Comparison of ENCODE assay signal across 10 mouse cellular contexts in the genomic region with DNA sequence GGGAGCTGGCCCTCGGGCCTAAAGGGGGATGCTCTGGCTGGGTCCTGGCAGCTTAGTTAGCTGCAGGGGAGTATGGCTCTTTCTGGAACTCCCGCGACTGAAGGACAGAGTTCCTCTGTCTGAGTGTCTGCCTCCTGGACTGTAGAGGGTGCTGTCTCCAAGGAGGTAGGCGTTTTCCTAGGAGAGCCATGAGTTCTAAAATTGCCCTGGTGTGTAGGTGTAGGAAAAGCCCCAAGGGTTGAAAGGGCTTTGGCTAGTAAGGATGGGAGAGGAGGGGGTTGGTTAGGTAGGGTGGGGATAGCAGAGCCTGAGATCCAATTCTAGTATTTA. TPM values are rescaled to one million over a fixed set of nuclear protein-coding genes. Genes with fewer than 3 reads are reported as not detected.
DNase-seq lines count a peak whose midpoint lies in the region; ATAC-seq and TF ChIP-seq lines count a peak whose summit lies in the region.
"Had no signal": no experiment of that assay in that cellular context is flagged by ENCODE, and none has a peak within 500 bp of the region (broad histone marks: within the 10 kb centered on the region; RNA-seq: fewer than 3 reads in every experiment).

Gene Upk2 (minus strand): TSS at position 86 of the 330 bp plus-strand sequence.

- peaks cover 14% of the 10 kb centered on the region for H3K4me1 ChIP-seq in kidney, embryonic 15.5 days
- H3K4me1 ChIP-seq in ES-E14 (ENCODE audit: control insufficient read depth in 2 of 2, insufficient read depth in 2 of 2, low read length in 2 of 2, poor library complexity in 1 of 2) = no peaks in the 10 kb centered on the region
- no peaks in the 10 kb centered on the region for H3K4me1 ChIP-seq in embryonic fibroblast, embryonic 13.5 days (ENCODE audit: control insufficient read depth, insufficient read depth, low read length)
- peaks cover 14% of the 10 kb centered on the region for H3K4me1 ChIP-seq in limb, embryonic 15.5 days

- no peak within 1 kb of the TSS for H3K27ac ChIP-seq in kidney, embryonic 15.5 days
- H3K27ac ChIP-seq in ES-E14 (ENCODE audit: insufficient read depth, low read depth, low read length, poor library complexity, severe bottlenecking) = no peak within 1 kb of the TSS
- no peak within 1 kb of the TSS for H3K27ac ChIP-seq in embryonic fibroblast, embryonic 13.5 days (ENCODE audit: insufficient read depth, low read length)
- H3K27ac ChIP-seq in limb, embryonic 15.5 days = no peak within 1 kb of the TSS

- H3K9ac ChIP-seq in kidney, embryonic 15.5 days = no peak within 1 kb of the TSS; the same call in 1 of the 2 replicates
- peak within 1 kb of the TSS; percentile 41; the same call in 1 of the 2 replicates for H3K9ac ChIP-seq in ES-E14 (ENCODE audit: insufficient read depth, low read depth, low read length, poor library complexity, severe bottlenecking)
- H3K9ac ChIP-seq in limb, embryonic 15.5 days = no peak within 1 kb of the TSS

- 0 out of 2 replicates have a peak within 1 kb of the TSS, but pooled peaks have one; percentile 7 for H3K4me3 ChIP-seq in kidney, embryonic 15.5 days (replicated peaks)
- H3K4me3 ChIP-seq in ES-E14 (ENCODE audit: insufficient read depth in 1 of 2, low read depth in 1 of 2, low read length in 2 of 2, poor library complexity in 1 of 2, severe bottlenecking in 1 of 2) = peak within 1 kb of the TSS; percentile 8 to 58; a peak in 3 of 4 replicates
- no peak within 1 kb of the TSS for H3K4me3 ChIP-seq in embryonic fibroblast, embryonic 13.5 days (ENCODE audit: insufficient read depth, low read length)
- no peak within 1 kb of the TSS for H3K4me3 ChIP-seq in limb, embryonic 15.5 days
- H3K4me3 ChIP-seq: myocyte had no signal

- in situ Hi-C loops in ES-E14 (cut with MboI; ENCODE audit: low sequenced_read_pairs in 2 of 2, unreplicated experiment in 2 of 2) = loop anchor here in 1 of 2 experiments (5.0 to 10.0 kb wide), 2 partner anchors 47 to 200 kb away; no protein-coding TSS in a partner anchor

- no peak for TF ChIP-seq POLR2A in embryonic fibroblast, embryonic 13.5 days (IDR thresholded peaks at IDR 0.05; ENCODE audit: low read depth, low read length)

- H3K9me3 ChIP-seq in kidney, embryonic 15.5 days (replicated peaks) = no peaks in the 10 kb centered on the region
- H3K9me3 ChIP-seq in ES-E14 (ENCODE audit: control insufficient read depth, insufficient read depth, low read depth, low read length) = no peaks in the 10 kb centered on the region
- H3K9me3 ChIP-seq in limb, embryonic 15.5 days = no peaks in the 10 kb centered on the region

- TF ChIP-seq CTCF in embryonic fibroblast, embryonic 13.5 days (IDR thresholded peaks at IDR 0.05; ENCODE audit: borderline replicate concordance, insufficient read depth, low read length) = 0 out of 2 replicates have a peak, but pooled peaks have one; percentile 7

- H3K27me3 ChIP-seq in kidney, embryonic 15.5 days = peaks cover 38% of the 10 kb centered on the region
- H3K27me3 ChIP-seq in limb, embryonic 15.5 days = peaks cover 18% of the 10 kb centered on the region

- 32% methylated on average over 4 of the region's 4 CpGs for WGBS in kidney, embryonic 15.5 days
- WGBS in limb, embryonic 15.5 days = 19% methylated on average over 4 of the region's 4 CpGs

- DNase-seq in kidney, postnatal 4 days = no peak
- DNase-seq in ES-E14 (ENCODE audit: low read depth, low spot score) = peak; percentile 47
- no peak for DNase-seq in cerebellum, adult 11-12 months
- DNase-seq in frontal cortex, postnatal 14 days (ENCODE audit: low spot score in 2 of 2) = no peak
- DNase-seq in right cerebral cortex, postnatal 36 days (ENCODE audit: low spot score in 2 of 2) = no peak

- H3K4me2 ChIP-seq in kidney, embryonic 15.5 days = peak within 1 kb of the TSS; percentile 40
- H3K4me2 ChIP-seq in limb, embryonic 15.5 days = peak within 1 kb of the TSS; percentile 12; the same call in 1 of the 2 replicates

- ATAC-seq in kidney, embryonic 15.5 days (replicated peaks; ENCODE audit: low FRiP score) = no peak
- ATAC-seq in limb, embryonic 15.5 days (ENCODE audit: insufficient number of reproducible peaks, low FRiP score, low TSS enrichment, low read depth) = no peak

- H3K36me3 ChIP-seq in kidney, embryonic 15.5 days = no peaks in the 10 kb centered on the region
- H3K36me3 ChIP-seq in ES-E14 (ENCODE audit: control insufficient read depth, insufficient read depth, low read length, poor library complexity, severe bottlenecking) = no peaks in the 10 kb centered on the region
- no peaks in the 10 kb centered on the region for H3K36me3 ChIP-seq in limb, embryonic 15.5 days

TF ChIP-seq in ES-E14, 5 proteins besides CTCF, POLR2A, EP300 and RAD21:
- TF ChIP-seq ZNF384 (IDR thresholded peaks at IDR 0.05; ENCODE audit: low read depth, low read length) = no peak

RNA-seq across cellular contexts. Expression of gene Upk2, which starts in this region (rescaled TPM):
- polyA plus RNA-seq in kidney, embryonic 15.5 days (2015; fragmentation: Nextera tagmentation; extraction: Ambion mirVana) = 0.60 and 2.5 TPM in 2 replicates
- total RNA-seq in ES-E14 (2012; rRNA removed) = 0.31 and 1.1 TPM in 2 replicates
- polyA plus RNA-seq in embryonic fibroblast, embryonic 13.5 days (2011; ENCODE audit: insufficient read length, low read depth, missing spikeins) = not detected in 2 replicates
- 0.37 and 0.45 TPM in 2 replicates for polyA plus RNA-seq in limb, embryonic 15.5 days (2015; fragmentation: Nextera tagmentation; extraction: Ambion mirVana)
- polyA plus RNA-seq: large intestine, adult 2 months; myocyte had no signal

Comparison
In these comparisons a context has a peak if more than half of its experiments do, and no peak if none do; other contexts are left out.
1. H3K4me3 ChIP-seq: peak in kidney, embryonic 15.5 days (single experiment) and ES-E14 (2 of 2); none in embryonic fibroblast, embryonic 13.5 days (single experiment) and limb, embryonic 15.5 days (single experiment).